Mouse (Mus musculus) spleen, adult 18-20 months (tissue): ENCODE data around the gene Cep131.
A peak's percentile ranks its signal among the peaks of the same experiment; 100 is the strongest.

Experiments
- DNase-seq, 2 experiments: peaks; one replicate each; pipeline ENCODE4 v3.0.0; 2022; ENCODE audit warnings: mixed read lengths in 2 of 2

Gene Cep131

DNA sequence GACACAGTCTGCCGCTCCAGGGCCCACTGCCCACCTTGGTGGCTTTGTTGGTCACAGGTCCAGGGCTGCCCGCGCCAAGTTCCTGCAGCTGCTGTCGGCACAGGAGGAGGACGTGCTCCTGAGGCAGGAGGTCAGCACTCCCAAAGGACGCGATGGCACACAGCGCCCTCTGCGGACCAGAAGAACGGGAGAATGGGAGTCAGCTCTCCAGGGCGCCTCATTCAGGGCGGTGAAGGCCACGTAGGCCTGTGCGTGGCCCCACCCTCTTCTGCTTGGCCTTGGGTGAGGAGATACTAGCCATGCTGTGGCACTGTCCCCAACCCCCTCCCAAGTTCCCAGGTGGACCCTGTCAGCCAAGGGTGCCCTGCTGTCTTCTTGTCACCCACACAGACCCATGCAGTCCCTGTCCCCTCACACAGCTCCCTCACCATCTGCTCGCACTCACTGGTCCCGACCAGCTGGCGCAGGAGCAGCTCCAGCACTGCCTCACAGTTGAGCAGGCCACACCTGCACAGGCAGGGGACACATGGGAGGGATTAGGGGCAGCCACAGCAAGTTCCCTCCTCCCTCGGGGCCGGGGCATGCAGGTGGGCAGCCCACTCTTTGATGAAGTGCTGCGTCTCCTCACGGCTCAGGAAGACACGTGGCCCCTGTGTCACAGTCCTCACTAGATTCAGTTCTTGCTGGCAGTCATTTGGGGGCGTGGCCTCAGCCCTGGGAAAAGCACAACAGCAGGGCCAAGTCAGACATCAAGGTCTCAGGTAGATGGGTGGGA is 6.4 kb upstream of the Cep131 start:
- DNase-seq, result no peak

DNA sequence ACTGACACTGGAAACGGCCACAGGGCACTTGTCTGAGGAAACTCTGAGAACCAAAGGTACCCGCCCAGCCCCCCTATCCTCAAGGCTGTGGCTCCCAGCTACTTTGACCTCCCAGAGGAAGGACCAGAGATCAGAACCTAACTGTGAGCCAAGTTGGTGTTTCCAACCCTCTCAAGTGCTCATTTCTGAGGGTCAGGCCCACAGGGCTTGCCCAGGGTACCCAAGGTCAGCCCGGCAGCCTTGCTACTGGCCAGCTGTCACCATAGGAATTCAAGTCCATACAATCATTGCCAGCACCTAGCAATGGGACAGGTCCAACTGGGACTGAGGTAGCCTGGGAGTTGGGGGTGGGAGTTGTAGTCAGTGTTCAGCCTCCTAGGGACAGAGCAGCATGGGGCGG is 4.0 kb upstream of the Cep131 start:
- no peak for DNase-seq

DNA sequence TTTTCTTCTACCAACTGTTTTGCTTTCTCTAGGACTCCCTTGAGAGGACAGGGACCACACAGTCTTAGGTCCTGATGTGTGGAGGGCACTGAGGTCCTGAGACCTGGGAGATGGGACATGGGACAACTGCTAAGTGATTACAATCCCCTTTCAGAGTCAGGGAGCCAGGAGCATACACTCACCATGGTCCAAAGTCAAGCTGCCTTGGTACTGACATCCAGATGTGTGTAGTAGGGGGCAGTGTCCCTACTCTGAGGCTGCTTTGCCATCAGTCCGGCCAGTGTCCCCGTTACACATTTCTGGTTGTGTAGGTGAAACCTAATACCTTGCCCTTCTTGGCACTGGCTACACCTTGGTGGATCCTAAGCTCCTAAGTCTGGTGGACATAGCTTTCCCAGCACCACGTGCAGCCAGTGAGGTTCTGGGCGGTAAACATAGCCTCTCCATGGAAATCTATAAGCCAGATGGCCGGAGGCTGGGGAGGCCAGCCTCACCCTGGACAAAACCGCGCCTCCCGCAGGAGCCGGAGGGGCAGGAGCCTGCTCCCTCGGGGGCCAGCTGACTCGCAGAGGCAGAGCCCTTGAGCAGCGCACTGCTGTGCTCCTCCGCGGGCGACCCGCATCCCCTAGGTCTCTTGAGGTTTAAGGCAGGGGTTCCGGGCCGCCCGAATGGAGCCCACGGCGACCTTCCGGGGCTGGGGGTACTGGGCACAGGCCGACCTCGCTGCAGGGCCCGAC is 568 bp downstream of the Cep131 start:
- DNase-seq, result no peak

DNA sequence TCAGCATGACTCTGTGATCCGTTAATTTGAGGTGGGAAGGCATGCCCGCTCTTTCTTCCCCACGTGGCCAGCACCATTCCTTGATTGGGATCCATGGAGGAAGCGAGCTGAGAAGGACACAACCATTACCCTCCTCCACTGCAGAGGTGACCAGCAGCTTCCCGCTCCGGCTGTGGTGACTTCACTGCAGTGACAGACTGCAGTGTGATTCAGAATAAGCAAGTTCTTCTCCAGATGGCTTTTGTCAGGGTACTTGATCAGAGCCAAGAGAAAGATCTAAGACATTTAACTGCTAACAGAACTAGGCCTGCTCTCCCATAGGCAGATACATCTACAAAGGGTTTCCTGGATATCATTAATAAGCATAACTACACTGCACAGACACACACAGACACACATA is 6.3 kb downstream of the Cep131 start:
- no peak for DNase-seq

DNA sequence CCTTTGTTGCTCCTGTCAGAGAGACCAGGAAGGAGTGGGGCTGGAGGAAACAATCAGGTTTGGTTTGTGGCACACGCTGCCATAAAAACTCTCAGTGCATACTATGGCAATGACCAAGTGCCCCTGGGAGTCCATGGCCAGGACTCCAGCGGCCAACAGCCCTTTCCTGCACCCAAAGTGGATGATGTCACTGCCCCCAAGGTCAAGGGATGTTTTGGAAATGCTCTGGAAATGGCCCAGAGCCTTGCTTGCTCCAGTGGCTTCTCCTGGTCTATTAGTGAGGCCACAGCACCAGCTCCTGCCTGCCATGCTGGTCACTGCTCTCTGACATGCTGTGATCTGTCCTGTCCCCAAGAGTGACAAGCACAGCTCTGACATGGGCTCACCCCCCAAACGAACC is 10.4 kb downstream of the Cep131 start:
- DNase-seq, result no peak

DNA sequence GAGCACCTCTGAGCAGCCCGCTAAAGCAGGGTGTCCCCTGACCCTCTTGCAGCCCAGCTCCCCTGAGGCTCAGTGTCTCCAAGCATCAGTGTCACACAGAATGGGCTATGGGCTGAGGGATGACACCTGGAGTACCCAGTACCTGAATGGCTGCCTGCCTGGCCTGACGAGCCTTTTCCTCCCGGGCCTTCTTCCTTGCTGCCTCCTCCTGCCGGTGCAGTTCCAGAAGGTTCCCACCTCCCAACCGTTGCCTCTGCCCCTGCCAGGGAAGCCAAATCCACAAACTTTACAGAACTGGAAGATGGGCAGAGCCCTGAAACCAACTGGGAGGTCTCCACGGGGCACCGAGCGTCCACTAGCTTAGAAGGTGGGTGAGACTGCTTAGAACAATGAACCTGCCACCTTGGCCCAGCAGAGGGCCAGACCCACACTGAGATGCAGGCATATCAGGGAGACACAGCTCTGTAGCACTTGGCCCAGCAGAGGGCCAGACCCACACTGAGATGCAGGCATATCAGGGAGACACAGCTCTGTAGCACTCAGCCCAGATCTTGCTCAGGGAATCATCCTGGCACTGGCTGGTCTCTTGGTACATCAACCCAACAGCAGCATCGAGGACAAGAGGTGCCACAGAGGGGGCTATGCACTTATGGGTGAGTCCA is 13.5 kb downstream of the Cep131 start:
- DNase-seq, result no peak

DNA sequence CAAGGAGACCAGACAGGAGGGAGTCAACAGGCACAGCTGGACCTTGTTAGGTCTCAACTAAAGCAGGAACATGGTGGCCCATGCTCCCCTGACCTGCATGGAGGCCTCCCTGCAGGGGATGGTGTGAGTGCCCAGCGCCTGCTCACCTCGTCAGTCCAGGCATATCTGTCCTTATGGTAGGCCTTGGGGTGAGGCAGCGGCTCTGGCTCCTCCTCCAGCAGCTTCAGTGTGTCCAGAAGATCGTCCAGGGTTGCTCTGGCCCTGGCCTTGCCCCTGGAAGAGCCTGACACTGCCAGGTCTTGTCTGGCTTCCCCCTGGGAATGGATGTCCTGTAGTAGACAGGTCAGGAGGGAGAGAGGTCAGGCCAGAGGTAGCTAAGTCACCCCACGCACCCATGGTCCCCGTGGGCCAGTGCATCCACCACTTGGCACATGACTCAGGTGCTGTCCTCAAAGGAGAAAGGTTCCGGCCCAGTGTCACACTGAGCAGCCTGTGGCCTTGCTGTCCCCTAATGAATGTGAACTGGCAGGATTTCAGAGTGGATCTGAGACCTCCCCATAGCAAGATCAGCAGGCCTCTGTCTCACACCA is 14.8 kb downstream of the Cep131 start:
- DNase-seq, result no peak

DNA sequence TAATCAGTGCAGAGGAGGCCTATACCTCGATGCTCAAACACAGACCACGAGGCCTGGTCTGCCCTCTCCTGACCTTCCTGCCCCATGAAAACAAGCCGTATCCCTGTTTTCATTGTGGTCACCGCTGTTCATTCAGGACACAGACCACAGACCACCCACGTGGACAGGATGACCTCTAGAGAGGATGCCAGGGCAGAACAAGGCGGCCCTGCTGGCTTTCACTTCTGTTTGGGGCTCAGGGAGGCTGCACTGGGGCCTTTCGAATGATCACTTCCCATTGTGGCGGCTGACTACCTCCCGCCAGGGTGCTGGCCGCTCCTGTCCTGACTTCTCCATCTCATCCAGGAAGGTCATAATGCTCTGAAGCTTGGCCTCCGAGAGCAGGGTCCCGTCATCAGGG is 15.6 kb downstream of the Cep131 start:
- DNase-seq, result no peak

DNA sequence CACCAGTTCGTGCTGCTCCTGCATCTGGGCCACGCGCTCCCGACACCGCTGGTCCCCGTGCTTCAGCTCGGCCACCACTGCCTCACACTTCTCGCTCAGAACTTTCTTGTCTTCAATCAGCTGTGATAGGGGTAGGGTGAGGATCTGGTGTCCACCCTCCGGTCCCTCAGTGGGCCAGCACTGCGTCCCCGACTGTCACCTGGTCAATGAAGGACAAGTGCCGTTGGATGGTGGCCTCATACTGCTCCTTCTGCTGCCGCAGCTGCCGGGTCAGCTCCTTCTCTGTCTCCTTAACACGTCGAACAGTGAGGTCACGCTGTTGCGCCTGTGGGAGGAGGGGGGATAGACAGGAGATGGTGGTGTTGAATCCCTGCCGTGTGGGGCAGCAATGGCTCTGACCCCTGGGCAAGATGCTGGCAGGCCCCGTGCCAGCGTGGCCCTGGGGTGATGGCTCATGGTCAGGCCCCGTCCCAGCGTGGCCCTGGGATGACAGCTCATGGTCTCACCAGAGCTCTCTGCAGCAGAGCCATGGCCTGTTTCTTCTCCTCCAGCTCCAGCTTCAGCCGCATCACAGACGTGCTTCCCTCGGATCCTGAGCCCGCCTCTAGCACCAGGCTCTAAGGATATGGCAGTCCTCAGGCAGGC is 16.2 kb downstream of the Cep131 start:
- DNase-seq, result no peak

DNA sequence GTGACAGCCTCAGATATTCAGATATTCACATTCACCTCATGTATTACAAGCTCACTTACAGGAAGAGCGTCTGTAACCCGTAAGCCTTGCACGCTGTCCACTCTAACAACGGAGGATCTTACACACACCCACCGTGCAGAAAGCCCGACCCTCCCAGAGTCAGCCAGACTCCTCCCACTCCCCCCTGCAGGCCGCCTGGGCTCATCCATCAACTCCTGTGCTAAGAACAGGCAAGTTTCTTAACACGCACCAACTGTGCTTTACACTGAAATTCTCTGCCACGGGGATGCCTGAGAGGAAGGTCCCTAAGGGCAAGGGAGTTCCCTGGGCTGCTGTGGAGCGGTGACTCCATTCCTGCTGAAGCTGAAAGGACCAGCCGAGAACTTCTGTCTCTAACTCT is 17.4 kb downstream of the Cep131 start:
- DNase-seq, result no peak

DNA sequence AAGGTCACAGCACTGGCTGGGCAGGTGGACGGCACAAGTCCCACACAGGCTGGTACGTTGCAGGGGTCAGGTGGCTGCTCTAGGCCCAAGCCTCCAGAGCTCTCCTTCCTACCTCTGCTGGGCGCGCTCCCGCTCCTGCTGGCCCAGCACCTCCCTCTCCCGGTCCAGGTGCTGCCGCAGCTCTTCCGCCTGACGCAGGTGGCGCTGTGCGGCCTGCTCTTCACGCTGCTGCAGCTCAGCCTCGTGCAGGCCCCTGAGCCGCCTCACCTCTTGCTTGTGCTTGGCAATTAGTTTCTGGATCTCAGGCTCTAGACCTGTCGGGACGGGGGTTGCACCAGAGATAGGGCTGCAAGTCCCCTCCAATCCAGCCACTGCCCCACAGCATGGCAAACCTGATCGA is 18.8 kb downstream of the Cep131 start:
- DNase-seq, result no peak

DNA sequence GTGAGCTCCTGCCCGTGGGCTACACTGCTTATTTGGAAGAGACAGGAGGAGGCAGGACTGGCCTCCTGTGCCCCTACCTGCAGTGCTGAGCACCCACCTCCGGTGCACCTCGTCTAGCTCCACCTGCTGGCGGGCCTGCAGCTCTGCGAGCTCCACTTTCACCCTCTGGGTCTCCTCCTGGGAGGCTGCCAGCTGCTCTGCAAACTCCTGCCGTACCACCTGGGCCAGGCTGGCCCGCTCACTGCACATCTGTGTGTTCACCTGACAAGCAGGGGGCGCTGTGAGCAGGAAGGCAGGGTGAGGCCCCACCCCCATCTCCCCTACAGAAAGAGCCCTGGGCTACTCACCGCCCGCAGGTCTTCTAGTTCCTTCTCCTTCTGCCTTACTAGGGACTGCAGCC is 21.3 kb downstream of the Cep131 start:
- DNase-seq, result peak in 1 of 2 experiments; percentile 36

DNA sequence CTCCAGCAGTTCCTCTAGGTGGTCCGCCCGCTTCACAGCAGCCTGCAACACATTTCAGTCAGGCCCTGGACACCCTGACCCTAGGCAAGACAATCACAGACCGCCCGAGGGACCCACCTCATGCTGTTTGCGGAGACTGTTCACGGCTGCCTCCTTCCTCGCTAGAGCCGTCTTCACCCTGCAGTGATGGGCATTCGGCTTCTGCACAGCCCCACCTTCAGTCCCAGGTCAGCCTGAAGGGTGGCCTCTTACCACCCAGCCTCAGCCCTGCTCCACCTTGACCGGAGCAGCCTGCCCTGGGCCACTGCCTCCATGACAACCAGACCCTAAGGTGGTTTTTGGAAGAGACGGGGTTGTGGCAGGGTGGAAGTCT is 22.0 kb downstream of the Cep131 start:
- DNase-seq, result no peak

DNA sequence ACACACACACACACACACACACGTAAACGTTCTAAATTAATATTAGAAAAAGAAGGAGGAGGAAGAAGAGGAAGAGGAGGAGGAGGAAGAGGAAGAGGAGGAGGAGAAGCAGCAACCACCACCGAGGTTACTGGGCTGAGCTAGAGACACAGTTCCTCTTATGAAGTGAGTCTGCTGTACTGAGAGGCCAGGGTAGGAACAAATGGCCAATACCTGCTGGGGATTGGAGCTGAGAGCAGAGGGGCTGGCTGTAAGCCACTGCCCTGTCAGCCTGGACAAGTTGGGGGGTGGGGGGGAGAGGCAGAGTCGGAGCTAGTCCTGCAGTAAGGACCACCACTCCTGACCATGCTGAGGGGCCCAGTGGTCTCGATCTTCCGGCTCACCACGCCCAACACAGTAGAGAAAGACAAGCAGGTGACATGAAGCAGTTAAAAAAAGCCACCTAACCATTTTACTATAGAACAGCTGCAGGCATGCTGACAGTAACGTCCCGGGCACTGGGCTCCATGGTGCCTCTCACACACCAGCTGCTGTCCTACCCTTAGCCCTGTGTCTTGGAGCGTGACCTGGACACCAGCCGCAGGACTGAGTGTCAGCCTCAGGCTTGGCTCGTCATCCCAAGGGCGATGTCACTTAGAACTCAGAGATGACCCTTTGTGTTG is 22.5 kb downstream of the Cep131 start:
- no peak for DNase-seq

DNA sequence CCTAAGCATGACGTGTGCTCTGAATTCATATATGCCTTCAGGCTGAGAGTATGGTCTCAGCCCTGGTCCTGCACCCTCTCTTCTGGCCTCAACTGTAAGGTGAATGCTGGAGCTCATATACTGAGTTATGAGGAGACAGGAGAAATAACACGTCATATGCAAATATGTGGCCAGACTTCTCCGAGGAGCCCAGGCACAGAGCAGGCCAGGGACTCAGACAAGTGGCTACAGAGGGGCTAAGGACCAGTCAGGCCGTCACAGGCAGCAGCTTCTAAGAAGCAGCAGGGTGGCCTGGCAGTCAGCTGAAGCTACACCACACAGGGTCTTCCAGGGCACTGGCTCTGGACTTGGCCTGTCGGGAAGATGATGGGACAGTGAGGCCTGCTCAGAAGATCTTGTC is 23.3 kb downstream of the Cep131 start:
- no peak for DNase-seq

DNA sequence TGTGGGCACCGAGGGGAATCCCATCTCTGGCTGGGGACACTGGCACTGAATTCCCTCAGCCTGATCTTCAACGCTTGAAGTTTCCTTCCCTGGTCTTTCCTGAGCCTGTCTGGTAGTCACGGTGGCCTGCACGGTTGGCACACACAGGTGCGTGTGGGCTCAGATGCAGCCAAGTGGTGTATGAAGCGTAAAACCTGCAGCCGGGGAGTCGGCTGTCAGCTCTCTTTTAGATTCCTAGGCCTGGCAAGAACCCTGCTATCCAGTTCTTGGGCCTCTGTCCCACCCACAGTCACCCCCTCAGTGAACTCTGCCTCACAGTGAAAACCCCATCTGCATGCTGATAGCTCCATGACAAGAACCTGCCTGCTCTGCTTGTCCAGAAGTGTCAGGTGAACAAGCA is 26.0 kb downstream of the Cep131 start:
- no peak for DNase-seq

DNA sequence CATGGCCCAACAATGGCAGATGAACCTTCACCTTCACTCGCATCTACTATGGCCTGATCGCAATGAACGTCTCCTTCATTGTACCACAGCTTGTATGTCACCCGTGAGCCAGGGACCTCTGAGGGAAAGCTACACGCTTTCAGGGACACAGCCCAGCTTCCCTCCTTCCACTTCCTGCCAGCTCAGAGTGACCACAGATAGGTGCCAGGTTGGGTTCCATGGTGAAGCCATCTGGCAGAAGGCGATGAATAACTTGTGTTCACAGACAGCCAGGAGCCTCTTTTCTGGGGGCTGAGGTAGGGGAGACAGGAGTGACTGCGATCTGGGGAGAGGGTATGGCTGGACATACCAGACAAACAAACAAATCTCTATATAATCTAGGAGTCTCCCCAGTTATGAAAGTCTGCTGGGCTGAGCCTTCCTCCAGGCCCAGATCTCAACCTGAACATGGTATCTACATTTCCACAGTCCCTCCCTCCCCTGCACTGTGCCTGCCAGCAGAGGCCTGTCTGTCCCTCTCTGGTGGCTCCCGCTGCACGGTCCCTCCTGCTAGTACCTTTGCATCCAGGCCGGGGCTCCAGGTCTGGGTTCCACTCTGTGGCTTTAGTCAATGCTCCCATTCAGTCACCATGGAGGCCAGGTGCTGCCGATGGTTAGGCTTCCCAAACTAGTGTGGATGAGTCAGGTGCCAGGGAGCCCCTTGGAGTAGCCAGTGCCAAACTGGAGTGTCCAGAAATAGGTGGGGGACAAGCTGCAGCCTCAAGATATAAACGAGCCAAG is 30.5 kb downstream of the Cep131 start:
- no peak for DNase-seq

DNA sequence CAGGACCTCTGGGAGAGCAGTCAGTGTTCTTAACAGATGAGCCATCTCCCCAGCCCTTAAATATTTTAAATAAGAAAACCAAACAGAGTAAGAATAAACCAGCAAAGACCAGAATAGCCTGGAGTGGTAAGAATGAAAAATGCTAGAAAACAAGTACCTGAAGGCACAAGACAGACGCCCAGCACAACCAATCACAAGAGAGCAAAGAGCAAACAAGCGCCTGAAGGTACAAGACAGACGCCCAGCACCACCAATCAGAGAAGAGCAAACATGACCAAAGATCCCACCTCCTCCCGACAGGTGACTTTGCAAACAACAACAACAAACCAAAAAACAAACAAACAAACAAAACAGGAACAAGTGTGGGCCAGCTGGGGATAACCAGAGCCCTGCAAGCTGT is 32.8 kb downstream of the Cep131 start:
- DNase-seq, result no peak

DNA sequence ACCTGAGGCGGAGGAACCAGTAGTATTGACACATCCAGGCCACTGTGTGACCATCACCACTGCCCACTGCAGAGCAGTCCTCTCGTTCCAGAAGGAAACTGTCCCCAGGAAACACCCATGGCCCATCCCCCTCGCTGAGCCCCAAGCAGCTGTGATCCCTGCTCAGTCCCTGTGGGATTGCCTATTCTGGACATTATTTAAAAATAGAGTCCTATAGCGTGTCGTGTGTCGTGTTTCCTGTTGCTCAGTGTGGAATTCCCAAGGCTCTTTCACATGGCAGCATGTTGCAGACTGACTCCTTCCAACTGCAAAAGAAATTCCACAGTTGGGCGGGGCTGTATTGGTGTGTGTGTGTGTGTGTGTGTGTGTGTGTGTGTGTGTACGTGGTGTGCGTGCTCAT is 34.4 kb downstream of the Cep131 start:
- no peak for DNase-seq

DNA sequence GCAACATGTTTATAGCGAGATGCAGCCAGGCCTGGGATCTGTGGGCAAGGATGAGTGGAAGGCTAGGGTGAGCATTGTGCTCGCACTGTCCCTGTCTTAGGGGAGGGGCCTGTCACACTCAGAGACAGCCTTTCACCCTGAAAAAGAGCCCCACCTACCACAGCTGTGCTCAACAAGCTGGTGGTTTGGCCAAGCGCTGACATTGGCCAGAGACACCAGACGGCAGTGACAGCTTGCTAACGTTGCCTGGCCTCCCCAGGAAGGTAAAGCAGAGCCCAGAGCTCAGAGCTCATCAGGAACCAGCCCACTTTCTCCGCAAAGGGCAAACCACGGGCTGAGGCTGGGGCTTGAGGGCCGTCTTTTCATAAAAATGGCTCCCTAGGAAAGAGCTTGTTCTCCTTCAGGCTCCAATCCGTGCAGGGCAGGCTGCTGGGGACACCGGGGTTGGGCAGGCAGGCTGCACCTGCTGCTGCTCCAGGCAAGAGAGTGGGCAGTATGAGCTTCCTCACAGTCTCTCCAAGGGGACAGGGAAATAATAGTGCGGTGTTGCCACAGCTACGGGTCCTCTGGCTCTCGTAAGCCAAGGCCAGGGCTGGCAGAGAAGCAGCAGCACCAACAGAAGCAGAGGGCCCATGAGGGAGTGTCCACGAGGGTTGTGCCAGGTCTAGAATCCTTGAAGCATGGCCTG is 35.4 kb downstream of the Cep131 start:
- no peak for DNase-seq

DNA sequence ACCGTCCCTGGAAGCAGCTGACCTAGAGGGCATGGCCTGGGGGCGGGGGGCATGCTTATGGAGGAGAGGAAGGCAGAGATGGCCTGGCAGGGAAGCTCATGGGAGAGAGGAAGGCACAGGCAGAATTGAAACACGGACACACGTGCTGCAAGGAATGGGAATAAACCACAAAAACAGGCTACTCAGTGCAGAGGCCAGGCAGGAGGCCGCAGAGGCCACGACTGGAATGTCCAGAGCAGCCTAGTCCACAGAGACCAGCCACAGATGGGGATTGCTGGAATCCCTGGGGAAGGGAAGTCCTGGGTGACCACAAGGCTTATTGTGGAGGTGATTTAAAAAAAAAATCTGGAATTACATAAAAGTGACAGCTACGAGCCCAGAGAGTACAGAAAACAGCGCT is 37.6 kb downstream of the Cep131 start:
- DNase-seq, result no peak
